Mouse (Mus musculus): Measurements from ENCODE around the gene Ric1.
A peak's percentile ranks its signal among the peaks of the same experiment; 100 is the strongest.
"Not testable (repeated sequence)": the region's sequence is repeated elsewhere in the genome, so short reads cannot be mapped to it uniquely, and the experiment has no call there.

Gene Ric1

DNA sequence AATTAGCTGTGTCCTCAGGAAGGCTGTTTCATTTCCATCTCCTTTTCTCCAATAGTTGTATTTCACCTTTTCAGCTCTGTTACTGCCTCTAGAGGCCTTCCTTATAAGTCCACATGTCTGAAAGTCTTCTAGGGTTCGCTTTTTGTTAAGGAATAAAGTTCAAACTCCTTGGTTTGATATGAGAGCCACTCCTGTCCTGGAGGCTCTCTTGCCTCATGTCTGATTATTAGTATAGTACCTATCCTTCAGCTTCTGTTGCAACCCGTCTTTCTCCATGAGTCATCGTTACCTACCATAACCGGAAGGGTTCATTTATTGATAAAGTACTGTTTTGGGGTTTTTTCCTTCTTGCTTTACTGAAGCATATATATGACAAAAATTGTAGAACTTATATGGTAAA is 5.2 kb downstream of the Ric1 start:
- no peak for DNase-seq (ENCODE audit: low spot score in 2 of 2)

DNA sequence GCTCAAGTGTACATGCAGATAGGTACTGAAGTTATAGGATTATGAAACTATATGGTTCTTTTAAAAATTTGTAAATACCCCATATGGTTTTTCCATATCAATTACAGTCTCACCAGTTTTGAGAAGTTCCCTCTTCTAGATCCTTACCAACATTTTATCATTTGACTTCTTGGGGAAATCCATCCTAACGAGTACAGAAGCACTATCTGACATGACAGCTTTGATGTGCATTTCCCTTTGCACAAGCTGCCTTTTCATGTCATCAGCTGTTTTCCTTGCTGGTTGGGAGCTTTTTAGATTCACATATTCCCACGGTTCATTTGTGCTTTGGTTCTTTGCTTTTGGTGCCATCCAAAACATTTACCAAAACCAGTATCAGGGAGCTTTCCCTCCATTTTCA is 6.5 kb downstream of the Ric1 start:
- DNase-seq (ENCODE audit: low spot score in 2 of 2), result no peak

DNA sequence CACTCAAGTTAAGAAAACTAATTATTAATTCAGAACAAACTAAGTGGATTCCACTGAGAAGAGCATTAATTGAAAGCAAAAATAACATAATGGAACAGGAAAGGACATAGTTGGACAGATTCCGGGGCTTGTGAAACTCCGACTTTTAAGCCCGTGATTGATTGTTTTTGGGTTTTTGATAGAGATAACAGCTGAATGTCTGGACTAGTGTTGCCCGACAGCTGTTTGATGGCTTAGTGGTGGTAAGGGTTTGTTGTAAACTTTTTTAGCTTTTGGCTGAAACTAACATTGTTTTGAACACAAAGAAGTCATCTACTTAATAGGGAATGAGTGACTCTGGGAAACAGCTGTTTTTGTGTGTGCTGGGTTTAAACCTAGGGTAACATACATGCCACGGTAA is 11.9 kb downstream of the Ric1 start:
- DNase-seq (ENCODE audit: low spot score in 2 of 2), result no peak

DNA sequence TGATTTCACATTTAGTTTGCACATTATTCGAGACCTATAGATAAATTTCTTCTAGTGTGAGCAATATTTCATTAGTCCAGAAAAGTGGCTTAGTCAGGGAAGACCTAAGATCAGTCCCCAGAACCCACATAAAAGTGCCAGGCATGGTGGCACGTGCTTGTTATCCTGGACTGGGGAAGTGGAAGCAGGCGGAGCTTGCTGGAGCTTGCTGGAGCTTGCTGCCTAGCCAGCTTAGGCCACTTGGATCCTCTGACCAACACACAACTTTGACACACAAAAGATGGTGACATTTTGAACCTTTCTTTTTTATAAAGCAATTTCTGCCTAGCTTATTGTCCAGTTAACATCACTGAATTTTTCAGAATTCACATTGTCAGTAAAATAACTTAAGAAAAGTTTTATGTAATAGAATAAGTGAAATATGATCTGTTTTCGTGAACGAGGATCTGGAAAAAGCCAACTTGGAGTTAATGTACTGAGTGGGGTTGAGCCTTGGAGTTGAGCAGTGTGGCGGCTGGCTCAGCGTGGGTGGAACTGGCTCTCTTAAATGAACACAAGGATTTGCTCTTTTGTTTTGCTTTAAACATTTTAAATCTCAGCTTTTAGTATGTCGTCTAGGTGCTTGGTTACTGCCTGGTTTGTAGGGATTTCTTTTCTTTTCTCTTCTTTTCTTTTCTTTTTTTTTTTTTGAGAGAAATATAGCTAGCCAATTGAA is 20.3 kb downstream of the Ric1 start:
- no peak for DNase-seq (ENCODE audit: low spot score in 2 of 2)

DNA sequence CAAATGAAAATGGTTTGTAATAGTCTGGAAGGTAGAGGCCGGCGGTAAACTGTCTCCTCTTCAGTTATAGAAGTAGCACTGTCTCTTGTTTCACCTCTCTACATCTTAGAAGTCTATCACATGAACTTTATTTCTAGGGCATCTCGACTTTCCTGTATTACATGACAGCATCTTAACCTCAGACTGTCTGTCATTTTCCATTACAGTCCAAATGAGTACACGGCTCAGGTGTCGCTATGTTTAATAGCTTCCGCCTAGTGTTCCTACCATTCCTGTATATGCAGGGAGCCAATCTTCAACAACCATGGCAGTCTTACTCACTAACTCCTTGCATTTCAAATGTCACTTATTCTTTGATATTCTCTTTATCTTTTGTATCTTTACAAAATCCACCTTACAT is 21.9 kb downstream of the Ric1 start:
- DNase-seq (ENCODE audit: low spot score in 2 of 2), result no peak

DNA sequence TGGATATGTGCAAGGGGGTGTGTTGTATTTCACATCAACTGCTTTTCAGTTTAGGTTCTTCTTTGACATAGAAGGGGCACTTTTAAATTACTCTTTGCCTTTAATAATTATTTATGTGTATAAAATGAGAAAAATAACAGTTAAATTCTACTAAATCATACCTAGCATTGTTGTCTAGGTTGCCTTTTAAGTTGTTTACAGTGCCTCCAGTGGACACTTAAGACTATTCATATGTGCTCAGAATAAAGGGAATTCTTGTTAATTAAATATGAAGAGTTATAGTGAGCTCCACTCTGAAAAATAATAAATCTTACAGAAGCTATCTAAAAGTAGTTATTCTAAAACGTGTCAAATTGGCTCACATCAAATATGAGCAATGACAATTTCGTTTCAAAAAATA is 28.5 kb downstream of the Ric1 start:
- no peak for DNase-seq (ENCODE audit: low spot score in 2 of 2)

DNA sequence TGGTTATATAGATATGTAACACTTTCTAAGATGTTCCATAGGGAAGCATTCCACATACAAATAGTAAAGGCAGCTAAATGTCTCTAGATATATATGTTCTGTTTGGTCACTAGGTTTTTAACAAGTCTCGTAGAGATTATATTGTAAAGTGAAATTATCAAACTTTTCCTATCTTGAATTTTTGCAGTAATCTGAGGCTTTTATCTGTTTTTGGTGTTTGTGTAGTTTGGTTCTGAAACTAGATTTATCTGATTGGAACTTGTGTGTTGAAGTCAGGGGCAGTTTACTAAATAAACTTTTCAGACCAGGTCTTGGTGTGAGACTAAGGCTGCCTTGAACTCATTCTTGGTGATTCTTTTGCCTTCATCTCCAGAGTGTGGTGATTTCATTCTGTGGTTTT is 29.0 kb downstream of the Ric1 start:
- DNase-seq (ENCODE audit: low spot score in 2 of 2), result no peak

DNA sequence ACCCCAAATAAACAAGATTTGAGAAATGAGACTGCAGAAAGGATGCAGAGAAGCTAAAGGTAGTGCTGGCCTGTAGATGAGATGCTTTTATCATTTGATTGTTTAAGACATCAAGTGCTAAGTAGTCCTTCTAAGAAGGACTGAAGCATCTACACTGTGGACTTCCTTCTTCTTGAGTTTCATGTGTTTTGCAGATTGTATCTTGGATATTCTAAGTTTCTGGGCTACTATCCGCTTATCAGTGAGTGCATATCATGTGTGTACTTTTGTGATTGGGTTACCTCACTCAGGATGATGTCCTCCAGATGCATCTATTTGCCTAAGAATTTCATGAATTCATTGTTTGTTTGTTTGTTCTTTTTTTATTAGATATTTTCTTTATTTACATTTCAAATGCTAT is 29.9 kb downstream of the Ric1 start:
- not testable (repeated sequence) for DNase-seq (ENCODE audit: low spot score in 2 of 2)

DNA sequence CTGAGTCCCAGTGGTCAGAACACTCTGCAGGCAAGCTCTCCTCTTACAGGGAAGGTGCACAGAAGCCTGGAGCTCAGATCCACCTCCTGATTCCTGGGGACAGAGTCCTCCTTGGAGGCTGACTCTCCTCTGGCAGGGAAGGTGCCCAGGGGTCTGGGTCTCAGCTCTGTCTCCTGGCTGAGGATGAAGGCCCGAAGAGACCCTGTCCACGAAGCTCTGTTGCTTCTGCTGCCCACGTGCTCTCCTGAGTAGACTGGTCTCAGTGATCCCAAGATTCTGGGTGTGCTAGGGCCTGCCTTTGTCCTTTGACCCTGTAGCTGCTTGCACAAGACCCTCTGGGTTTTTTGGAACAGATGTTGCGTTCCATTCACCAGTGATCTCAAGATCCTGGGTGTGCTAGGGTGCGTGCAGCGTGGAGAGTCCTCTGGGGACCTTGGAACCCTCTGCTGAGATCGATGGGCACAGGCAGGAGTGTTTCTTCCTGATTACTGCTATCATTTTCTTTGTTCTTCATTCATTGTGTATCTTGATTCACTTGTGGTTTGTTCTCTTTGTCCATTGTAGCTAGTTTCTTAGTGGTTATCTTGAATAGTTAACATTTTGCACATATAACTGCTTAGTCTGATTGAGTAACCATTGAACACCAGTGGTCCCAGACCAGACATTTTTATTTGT is 35.2 kb downstream of the Ric1 start:
- DNase-seq (ENCODE audit: low spot score in 2 of 2), result not testable (repeated sequence)

DNA sequence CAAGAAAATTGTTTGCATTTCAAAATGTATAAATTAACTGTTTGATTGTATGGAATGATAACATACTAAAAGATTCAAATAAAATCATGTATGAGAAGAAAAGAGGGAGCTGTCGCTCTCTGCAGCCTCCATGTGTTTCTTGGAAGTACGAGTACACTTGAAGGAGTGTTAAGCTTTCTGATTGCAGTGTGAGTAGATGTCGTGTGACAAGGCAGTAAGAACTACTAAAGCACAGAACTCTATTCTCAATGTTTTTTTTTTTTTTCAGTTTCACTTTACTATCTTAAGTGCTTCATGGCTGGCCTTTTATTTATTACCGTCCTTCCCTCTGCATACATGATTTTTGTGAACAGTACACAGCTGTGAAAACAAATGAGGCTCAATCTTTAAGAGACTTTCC is 40.1 kb downstream of the Ric1 start:
- DNase-seq (ENCODE audit: low spot score in 2 of 2), result no peak

DNA sequence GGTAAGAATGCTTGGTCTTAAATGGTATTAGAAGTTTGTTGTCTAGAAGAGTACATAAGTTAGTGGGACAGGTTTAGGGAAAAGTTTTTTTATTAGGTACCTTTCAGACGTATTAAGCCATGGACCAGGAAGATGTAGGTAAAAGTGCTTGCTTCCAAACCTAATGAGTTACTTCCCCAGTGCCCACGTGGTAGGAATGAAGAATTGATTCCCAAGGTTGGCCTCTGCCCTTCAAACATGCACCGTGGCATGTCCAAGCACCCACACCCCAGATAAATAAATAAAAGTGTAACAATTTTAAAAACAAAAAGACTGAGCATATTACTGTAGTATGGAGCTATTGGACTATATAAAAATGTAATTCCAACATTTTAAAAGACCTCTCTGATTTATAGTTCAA is 40.5 kb downstream of the Ric1 start:
- no peak for DNase-seq (ENCODE audit: low spot score in 2 of 2)

DNA sequence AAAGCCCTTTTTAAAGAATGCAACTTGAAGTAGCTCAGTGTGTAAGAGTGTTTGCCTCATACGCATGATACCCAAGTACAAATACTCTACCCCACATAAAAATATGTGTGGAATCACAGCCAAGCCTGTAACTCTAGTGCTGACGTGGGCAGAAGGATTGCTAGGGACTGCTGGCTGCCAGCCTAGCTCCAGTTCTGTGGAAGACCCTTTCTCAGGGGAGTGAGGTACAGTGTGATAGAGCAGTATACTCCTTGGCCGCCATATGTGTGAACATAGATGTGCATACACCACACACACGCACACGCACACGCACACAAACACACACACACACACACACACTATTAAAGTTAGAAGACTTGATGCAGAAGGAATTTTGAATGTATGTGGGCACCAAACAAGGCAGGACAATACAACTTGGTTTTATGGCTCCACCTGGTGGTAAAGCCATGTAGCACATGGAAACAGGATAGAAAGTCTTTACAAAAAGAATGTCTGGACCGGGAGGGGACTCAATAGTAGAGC is 41.2 kb downstream of the Ric1 start:
- DNase-seq (ENCODE audit: low spot score in 2 of 2), result peak in 1 of 2 experiments; percentile 39

DNA sequence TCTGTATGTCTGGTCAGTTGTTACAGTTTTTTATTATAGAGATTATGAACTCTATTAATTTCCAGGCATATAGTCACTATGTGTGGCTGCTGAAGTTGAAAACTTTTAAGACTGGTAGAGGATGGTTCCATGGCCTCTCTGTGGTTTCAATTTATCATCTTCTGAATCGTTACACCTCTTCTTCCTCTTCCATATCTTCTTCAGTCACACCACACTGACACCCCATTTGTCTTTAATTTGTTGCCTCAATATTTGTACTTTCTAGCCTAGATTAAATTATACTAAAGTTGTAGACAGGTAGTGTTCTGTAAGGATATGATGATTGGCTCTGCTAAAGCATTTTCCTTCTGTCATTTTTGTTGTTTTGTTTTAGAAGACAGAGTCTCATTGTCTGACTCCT is 44.4 kb downstream of the Ric1 start:
- DNase-seq (ENCODE audit: low spot score in 2 of 2), result no peak

DNA sequence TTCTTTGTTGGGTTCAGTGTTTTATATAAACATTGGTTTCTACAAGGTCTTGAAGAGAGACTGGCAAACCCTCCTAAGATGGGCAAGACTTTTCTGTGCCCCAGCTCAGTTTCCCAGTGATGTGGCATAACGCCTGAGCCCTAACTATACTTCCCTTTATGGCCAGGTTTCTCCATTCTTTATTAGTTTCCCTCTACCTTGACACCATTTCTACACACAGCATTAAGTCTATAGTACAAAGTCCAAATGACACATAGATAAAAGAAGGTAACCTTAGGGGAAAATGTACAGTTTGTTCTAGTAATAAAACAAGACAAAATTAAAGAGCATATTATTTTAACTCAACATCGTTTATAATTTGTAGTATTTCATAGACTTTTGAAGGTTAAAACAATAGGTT is 60.4 kb downstream of the Ric1 start:
- DNase-seq (ENCODE audit: low spot score in 2 of 2), result no peak

DNA sequence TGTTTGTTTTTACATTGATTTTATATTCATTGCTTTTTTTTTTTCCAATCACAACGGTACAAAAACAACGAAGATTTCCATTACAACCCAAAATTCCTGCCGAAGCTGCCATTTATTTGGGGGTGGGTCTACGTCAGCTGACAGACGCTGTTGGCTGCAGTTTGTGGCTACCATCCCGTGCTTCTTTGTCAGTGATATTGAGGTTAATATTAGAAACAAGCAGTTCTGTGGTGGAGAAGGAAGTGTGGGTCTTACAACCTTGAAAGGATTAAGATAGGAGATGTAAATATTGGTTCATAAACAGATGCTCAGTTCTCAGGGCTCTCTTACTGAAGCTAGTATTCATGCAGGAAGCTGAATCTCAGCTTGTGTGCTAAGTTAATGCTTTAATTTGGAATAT is 61.7 kb downstream of the Ric1 start:
- no peak for DNase-seq (ENCODE audit: low spot score in 2 of 2)

DNA sequence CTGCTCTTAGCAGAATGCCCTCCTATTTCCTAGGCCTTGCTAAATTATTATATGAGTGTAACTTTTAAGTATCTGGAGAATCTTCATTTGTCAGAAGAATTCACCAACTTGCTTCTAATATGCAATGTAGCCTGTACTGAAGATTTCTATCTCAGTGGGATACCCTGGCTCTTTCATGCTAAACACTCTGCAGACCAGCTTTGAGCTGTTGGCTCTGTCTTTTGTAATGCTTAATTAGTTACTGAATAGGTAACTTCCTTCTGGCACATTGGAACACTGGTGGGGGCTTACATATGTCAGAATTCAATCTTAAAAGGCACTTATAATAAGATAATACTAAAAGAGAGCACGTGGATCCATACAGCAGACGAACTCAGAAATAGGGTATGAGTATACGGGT is 71.7 kb downstream of the Ric1 start:
- not testable (repeated sequence) for DNase-seq (ENCODE audit: low spot score in 2 of 2)

DNA sequence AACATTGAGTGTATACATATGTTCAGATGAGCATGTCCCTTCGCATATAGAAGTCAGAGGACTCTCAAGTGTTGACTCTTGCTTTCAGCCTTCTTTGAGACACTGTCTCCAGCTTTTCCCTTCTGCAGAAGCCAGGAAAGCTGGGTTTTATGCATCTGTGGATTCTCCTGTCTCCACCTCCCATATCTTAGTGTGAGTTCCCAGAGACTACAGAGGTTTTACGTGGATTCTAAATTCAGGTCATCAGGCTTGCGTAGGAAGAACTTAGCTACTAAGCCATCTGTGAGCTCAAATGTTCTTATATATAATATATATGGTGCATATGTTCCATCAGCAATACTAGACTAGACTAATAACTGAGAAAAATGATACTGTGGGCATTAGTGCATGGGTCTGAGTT is 74.2 kb downstream of the Ric1 start:
- DNase-seq (ENCODE audit: low spot score in 2 of 2), result no peak

DNA sequence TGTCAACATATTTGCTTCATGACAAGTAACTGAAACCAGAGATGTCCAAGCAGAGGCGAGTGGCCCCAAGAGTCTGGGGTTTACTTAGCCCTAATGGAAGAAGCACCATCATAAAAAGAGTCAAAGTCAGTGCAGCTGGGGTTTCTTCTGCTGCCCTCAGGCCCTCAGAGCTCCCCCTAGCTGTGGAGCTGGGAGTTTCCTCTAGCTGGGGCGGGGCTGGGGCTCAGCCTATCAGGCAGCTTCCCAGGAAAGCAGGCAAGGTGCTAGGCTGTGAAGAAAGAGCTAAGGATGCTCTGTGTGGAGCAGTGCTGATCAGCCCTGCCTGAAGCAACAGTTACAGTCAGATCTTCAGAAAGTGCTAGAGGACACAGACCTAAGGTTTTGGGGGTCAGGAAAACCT is 74.9 kb downstream of the Ric1 start:
- DNase-seq (ENCODE audit: low spot score in 2 of 2), result no peak

DNA sequence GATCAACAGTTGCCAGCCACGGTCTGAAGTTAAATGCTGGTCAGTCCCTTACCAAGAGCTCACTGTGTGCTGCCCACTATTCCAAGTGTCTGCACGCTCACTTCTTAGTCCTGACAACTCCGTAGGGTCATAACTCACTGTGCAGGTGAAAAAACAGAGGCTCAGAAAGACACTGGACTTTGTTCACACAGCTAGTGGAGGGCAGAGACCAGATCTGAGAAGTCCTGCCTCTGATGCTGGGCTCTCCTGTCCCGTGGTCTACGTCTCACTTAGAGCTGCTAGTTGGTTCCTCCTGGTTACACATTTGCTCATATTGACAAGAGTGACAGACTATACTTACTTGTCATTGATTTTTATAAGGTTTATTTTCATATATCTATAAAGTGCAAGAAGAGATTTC is 76.9 kb downstream of the Ric1 start:
- DNase-seq (ENCODE audit: low spot score in 2 of 2), result no peak

DNA sequence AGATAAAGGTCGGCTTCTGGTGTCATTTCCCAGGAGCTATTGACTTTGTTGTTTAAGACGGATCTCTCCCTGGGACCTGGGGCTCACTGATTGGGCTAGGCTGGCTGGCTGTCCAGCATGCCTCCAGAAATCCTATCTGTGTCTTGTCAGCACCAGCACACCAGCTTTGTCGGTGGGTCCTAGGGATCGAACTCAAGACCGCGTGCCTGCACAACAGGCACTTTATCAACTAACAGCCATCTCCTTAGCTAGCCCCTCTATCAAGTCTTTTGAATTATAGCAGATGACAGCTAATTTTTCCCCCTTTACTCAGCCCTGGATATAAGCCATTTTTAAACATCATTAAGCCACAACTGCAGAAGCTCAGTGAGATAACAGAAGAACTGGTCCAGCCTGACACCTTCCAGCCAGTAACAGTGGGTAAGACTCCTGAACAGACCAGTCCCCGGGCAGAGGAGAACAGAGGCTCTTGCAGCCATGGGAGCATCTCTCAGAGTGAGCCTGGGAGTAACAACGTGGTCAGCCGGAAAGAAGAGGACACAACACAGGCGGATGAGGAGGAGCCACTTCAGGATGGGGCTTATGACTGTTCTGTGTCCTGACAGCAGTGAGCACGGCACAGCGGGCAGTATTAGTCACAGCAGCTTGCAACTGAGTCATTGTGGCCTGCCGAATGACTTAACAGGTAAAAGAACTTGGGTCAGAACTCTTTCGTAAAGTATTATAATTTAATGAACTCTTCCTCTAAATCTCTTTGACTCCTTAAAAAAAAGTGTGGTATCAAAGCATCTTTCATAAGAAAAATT is 81.7 kb downstream of the Ric1 start:
- DNase-seq (ENCODE audit: low spot score in 2 of 2), result no peak

DNA sequence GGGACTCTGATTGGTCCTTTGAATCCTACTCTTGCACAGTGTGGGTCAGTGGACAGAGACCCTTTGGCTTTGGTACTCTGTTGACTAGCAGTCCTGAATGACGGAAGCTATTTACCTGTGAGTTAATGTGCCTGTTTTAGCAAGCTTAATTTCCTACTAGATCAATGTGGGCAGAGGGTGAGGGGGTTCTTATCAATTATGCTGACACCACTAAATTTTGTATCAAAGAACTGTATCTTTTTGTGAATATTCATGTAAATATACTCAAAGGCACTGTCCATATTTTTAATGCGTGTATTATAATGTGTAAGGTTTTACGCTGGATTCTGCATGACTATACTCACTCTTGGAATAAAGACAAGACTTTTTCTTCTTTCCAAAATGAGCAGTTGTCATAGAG is 82.6 kb downstream of the Ric1 start:
- DNase-seq (ENCODE audit: low spot score in 2 of 2), result no peak

DNA sequence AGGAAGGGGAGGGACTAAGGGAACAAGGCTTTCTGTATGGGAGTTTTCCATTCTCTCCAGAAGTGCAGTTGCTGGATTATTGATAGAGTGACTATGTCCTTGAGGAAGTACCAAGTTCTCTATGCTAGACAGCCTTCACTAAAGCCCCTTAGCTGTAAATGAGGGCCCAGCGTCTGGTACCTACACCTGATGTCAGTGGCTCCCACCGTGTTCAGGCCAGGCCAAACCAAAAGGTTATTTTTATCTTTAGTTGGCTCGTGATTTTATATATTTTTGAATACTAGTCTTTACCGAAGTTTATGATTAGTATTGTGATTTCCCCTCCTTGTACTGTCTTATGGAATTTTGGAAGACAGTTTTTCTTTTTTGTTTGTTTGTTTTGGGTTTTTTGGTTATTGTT is 85.4 kb downstream of the Ric1 start:
- no peak for DNase-seq (ENCODE audit: low spot score in 2 of 2)

DNA sequence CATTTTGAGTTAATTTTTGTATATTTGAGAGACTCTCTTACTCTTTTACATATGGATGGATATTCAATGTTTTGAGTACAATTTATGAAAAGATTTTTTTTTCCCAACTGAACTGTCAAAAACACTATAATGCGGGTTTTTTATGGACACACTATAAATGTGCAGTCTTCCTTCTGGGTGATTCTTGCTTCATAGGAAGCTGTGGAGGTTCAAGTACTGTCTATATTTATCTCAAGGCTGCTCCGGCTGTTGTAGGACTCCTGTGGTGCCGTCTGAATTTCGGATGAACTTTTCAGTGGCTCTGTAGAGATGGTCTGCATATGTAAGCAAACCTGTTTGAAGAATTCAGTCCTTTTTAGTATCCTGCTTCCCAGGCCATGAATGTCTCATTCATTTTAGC is 86.1 kb downstream of the Ric1 start:
- no peak for DNase-seq (ENCODE audit: low spot score in 2 of 2)
